Mouse (Mus musculus) thymus, postnatal 4 days (tissue): ENCODE measurements around the gene Myh10.
A peak's percentile ranks its signal among the peaks of the same experiment; 100 is the strongest.

ENCODE experiments used
- DNase-seq: peaks from one replicate; pipeline ENCODE4 v3.0.0; 2021

The Myh10 gene

GRCm38 (mm10) chr11:68750206-68750605, 58.8 kb downstream of the Myh10 start:
- DNase-seq, result no peak

- peak; percentile 66 for DNase-seq
Measured at GRCm38 (mm10) chr11:68750938-68751337, 59.6 kb downstream of the Myh10 start.

DNA sequence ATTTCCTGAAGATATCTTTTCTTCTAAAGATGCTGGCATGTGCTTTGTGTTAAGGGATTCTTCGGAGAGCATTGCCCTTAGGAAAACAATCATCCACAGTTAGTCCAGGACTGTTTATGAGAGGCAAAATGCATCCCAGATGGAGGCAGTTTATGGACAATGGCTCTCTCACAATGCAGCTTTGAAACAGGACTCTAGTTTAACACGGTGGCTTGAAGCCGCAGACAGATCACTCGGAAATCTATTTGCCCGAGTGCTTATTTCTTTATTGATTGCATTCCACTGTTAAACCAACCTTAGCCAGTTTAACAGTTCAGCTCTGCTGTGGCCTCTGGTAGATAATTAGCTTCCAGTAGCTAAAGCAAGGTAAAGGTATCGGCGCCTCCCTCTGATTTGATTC, 62.9 kb downstream of the Myh10 start:
- DNase-seq, result no peak

GRCm38 (mm10) chr11:68756456-68757348, 65.3 kb downstream of the Myh10 start:
- no peak for DNase-seq

DNA sequence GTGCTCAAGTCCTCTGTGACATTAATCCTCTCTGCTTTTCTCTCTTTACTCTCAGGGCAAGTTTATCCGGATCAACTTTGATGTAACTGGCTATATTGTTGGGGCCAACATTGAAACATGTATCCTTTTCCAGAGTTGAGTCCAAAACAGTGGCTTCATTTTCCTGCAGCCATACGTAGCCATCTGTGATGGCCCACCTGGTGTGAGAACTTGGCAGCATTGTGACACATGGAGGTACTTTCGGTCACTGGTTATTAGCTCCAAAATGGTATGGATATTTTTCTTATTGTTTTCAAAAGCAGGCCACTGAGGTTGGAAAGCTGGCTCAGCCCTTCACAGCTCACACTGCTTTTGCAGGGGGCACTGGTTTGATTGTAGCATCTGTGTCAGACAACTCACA, 68.3 kb downstream of the Myh10 start:
- DNase-seq, result no peak

- DNase-seq, result no peak
Measured at GRCm38 (mm10) chr11:68761155-68761554, 69.8 kb downstream of the Myh10 start.

GRCm38 (mm10) chr11:68761664-68762063, 70.3 kb downstream of the Myh10 start:
- DNase-seq, result no peak

GRCm38 (mm10) chr11:68764622-68765021, 73.3 kb downstream of the Myh10 start:
- no peak for DNase-seq

DNA sequence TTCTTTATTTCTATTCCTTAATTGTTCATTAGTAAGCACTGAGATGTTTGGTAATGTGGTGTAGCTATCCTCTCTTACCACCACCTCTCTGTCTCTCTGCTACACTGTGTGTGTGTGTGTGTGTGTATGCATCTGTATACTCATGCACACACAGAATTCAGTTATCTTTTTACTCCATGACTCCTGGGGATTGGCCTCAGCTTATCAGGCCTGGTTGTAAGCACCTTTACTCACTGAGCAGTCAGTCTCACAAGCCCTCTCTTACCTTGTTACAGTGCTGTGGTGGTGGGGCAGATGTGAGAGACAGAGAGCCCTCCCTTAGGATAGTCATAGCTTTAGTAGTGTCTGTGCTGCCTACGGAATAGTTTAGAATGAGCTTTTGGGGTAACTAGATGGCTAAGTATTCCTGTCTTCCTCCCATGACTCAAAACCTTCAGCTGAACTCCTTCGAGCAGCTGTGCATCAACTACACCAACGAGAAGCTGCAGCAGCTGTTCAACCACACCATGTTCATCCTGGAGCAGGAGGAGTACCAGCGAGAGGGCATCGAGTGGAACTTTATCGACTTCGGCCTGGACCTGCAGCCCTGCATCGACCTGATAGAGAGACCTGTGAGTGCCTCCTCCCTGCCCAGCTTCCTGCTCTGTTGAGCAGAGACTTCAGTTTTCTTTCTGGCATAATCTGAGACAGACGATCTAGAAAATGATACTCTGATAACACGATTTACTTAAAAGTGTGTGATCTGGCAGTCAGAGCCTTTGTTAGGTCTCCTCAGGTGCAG, 76.6 kb downstream of the Myh10 start:
- DNase-seq, result no peak

- peak; percentile 27 for DNase-seq
Measured at GRCm38 (mm10) chr11:68769770-68770510, 78.6 kb downstream of the Myh10 start.

- no peak for DNase-seq
Measured at GRCm38 (mm10) chr11:68776147-68776655, 84.8 kb downstream of the Myh10 start.

- DNase-seq, result no peak
Measured at GRCm38 (mm10) chr11:68777933-68778332, 86.6 kb downstream of the Myh10 start.

- DNase-seq, result no peak
Measured at GRCm38 (mm10) chr11:68778855-68779254, 87.5 kb downstream of the Myh10 start.

DNA sequence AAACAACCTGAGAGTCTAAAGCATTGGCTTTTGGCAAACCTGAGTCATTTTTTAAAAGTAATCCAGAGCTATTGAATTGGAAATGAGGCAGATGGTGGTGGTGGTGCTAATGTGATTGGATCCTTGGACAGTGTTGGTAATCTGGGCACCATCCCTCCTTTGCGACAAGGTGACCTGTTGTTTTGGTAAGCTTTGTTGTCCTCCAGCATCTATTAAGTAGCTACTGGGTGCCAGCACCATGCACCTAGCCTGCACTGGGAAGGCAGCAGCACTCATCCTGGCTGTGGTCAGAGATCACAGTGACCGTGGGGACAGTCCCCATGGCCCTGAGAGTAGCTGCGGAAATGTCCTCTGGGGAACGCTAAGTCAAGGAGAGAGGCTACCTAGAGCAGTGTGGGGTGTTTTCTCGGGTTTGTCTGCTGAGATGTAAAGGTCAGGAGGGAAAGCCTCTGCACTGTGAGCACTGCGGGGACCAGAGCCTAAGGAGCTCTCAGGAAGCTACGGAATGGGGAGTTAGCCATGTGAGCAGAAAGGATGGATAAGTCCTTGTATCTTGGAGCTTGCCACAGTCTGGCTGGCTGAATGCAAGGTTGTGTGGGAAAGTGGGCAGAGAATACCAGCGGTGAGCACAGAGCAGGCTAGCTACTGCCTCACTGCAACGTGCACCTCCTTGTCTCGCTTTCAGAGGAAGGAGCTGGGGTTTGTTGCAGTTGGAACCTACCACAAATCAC, 88.5 kb downstream of the Myh10 start:
- DNase-seq, result no peak

- DNase-seq, result no peak
Measured at GRCm38 (mm10) chr11:68780466-68781114, 89.2 kb downstream of the Myh10 start.

- no peak for DNase-seq
Measured at GRCm38 (mm10) chr11:68782336-68782735, 91.0 kb downstream of the Myh10 start.

GRCm38 (mm10) chr11:68785813-68786212, 94.5 kb downstream of the Myh10 start:
- DNase-seq, result peak; percentile 33

- no peak for DNase-seq
Measured at GRCm38 (mm10) chr11:68787222-68787621, 95.9 kb downstream of the Myh10 start.

- DNase-seq, result no peak
Measured at GRCm38 (mm10) chr11:68790720-68791119, 99.4 kb downstream of the Myh10 start.

GRCm38 (mm10) chr11:68791794-68792193, 100.4 kb downstream of the Myh10 start:
- DNase-seq, result no peak

DNA sequence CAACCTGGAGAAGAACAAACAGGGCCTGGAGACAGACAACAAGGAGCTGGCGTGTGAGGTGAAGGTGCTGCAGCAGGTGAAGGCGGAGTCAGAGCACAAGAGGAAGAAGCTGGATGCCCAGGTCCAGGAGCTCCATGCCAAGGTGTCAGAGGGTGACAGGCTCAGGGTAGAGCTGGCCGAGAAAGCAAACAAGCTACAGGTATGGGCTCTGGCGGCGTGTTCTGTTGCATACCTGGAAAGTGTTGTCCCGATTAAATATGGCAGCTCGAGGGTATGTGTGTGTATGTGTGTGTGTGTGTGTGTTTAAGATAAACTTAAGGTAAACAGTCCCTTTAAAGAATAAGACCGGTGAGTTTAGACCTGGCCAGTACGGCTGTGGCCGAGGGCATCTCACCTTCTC, 106.9 kb downstream of the Myh10 start:
- no peak for DNase-seq

- DNase-seq, result no peak
Measured at GRCm38 (mm10) chr11:68805148-68805547, 113.8 kb downstream of the Myh10 start.
